In the genomic region with DNA sequence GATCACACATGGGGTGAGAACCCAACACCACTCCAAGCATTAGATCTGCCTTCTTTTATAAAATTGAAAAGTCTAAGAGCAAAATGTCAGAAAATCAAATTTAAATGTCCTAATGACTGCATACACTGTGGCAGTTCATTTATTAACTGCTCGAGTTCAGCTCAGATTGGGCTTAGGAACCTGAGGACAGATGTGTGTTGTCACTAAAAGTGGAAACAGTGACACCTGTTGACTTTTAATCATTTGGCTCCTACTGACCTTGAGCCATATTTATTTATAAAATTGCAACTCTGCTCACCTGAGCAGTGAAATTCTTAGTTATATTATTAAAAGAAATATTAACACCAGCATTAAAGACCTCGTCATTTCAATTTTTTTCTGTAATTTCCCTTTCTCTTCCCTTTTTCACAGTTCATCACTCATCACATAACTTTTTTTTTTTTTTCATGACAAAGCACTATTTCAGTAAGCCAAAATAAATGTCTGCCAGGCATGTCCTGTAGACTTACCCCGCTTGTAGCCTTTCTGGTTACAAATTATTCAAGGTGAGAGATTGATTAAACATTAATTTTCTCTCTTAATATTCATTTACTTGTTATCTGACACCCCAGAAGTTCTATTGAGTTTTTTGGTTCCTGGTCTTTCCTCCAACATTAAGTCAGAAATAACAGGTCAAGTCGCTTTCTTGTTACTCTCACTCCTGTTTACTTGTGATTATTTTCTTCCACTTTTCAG, we compare ENCODE assay signal across 16 mouse cellular contexts.
"Had no signal": no experiment of that assay in that cellular context is flagged by ENCODE, and none has a peak within 500 bp of the region (broad histone marks: within the 10 kb centered on the region; RNA-seq: fewer than 3 reads in every experiment).

No protein-coding gene starts in this region.

- DNase-seq: kidney, postnatal 25 days; layer of hippocampus, adult 9-11 months; liver; liver, postnatal 0 days; lung, embryonic 14.5 days; lung, postnatal 10 days; lung, postnatal 36 days; midbrain, embryonic 14.5 days; thymus, postnatal 36 days had no signal

- H3K36me3 ChIP-seq: limb, embryonic 10.5 days; limb, embryonic 13.5 days had no signal

- H3K27ac ChIP-seq: layer of hippocampus, adult 2 months; limb, embryonic 10.5 days; limb, embryonic 13.5 days; liver, embryonic 14.5 days; stomach, postnatal 0 days had no signal

- H3K4me1 ChIP-seq: limb, embryonic 10.5 days; limb, embryonic 13.5 days had no signal

- H3K4me3 ChIP-seq: layer of hippocampus, adult 2 months; limb, embryonic 10.5 days; limb, embryonic 13.5 days had no signal

- H3K9ac ChIP-seq: limb, embryonic 13.5 days; liver, embryonic 14.5 days; liver, postnatal 0 days; lung, embryonic 14.5 days had no signal

- H3K27me3 ChIP-seq: limb, embryonic 13.5 days had no signal

- ATAC-seq: intestine, postnatal 0 days; liver, postnatal 0 days had no signal

- H3K4me2 ChIP-seq: limb, embryonic 13.5 days; lung, embryonic 14.5 days; midbrain, embryonic 11.5 days had no signal

- H3K9me3 ChIP-seq: limb, embryonic 10.5 days; limb, embryonic 13.5 days had no signal
